Mouse (Mus musculus): ENCODE results near the gene Rnase13. TPM values are rescaled to one million over a fixed set of nuclear protein-coding genes. Genes with fewer than 3 reads are reported as not detected.

Rnase13 gene
- total and polyA plus RNA-seq, 2 experiments from 2014 or later = not detected

DNA sequence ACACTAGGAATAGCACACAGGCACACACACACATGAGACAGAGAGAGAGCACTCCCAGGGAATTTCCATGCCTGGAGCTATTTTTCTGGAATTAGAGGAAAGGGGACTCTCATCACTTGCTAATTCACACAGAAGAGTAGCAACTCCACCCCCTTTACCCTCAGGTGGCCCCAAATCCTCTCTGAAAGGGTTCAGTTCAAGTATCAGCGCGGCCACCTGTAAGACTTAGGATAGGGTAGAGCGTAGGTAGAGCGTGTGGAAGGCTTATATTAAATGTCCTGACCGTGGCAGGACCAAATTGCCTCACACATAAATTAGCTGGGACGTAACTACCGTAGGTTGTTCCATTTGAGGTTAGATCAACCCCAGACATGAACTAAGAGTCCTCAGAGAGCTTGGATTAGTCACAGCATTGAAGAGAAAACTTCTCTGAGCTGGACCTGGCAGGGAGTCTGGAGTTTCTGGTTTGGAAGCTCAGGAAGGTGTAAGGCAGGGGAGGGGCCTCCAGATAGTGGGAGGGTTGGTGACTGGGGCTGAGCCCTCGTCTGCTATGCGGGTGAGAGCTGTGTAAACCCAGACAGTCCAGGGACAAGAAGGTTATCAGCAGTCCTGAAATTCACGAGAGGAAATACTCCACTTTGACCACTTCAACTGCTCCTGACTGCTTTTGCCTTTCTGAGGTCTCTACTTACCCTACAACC is 29.3 kb downstream of the Rnase13 start:
- ATAC-seq (ENCODE audit: low FRiP score) = no peak
- Histone ChIP-seq H3K4me2 (ENCODE audit: low read depth, low read length, poor library complexity, severe bottlenecking) (no peak overlapping the region), H3K27ac (ENCODE audit: low read depth, low read length) (no peak overlapping the region), H3K9ac (replicated peaks; ENCODE audit: low read length, poor library complexity, severe bottlenecking) (no peak overlapping the region), H3K4me3 (ENCODE audit: low read depth, low read length) (no peak overlapping the region), H3K4me1 (ENCODE audit: insufficient read depth, low read length) (no peaks in the 10 kb centered on the region), H3K36me3 (ENCODE audit: insufficient read depth, low read length) (peaks cover 42% of the 10 kb centered on the region), H3K9me3 (ENCODE audit: low read length) (no peaks in the 10 kb centered on the region), H3K27me3 (ENCODE audit: insufficient read depth, low read length) (no peaks in the 10 kb centered on the region)
- 28% methylated on average over 10 of the region's 10 CpGs for WGBS
- TF ChIP-seq CTCF (IDR thresholded peaks at IDR 0.05) = no peak
- DNase-seq (ENCODE audit: low spot score) = no peak

- Histone ChIP-seq H3K27me3 (ENCODE audit: insufficient read depth, low read length) (no peaks in the 10 kb centered on the region), H3K27ac (ENCODE audit: low read depth, low read length) (no peak within 1 kb of the TSS), H3K36me3 (ENCODE audit: insufficient read depth, low read length) (peaks cover 43% of the 10 kb centered on the region), H3K4me3 (ENCODE audit: low read depth, low read length) (no peak within 1 kb of the TSS), H3K9ac (replicated peaks; ENCODE audit: low read length, poor library complexity, severe bottlenecking) (no peak within 1 kb of the TSS), H3K9me3 (ENCODE audit: low read length) (no peaks in the 10 kb centered on the region), H3K4me2 (ENCODE audit: low read depth, low read length, poor library complexity, severe bottlenecking) (no peak within 1 kb of the TSS), H3K4me1 (ENCODE audit: insufficient read depth, low read length) (no peaks in the 10 kb centered on the region)
- DNase-seq (ENCODE audit: low spot score) (no peak), ATAC-seq (ENCODE audit: low FRiP score) (no peak)
- 93% methylated on average over 8 of the region's 9 CpGs for WGBS
- TF ChIP-seq CTCF (IDR thresholded peaks at IDR 0.05) = no peak
Observed at GRCm38 (mm10) chr14:51892191-51892939, 30.2 kb downstream of the Rnase13 start, which contains the start of gene Slc39a2. Slc39a2 (plus strand) TSS chr14:51892889.

DNA sequence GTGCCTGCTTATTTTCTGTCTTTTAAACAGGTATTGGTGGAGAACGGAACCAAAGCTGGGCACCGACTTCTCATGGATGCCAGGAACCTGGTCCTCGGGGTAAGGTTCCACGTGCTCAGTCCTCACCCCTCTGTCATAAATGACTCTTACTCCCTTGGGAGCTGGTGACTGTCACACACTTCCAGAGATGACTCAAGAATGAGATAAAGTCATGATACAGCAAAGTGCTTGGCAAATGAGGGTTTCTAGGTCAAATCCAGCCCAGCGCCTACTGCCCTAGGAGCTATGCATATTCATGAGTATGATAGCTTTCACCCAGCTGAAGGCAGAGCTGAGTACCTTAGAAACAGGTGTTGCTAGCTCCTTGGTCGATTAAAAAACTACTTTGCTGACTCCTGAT is 32.7 kb downstream of the Rnase13 start:
- peaks cover 9% of the 10 kb centered on the region; the same call in 1 of the 2 replicates for H3K4me1 ChIP-seq (ENCODE audit: insufficient read depth, low read length)
- DNase-seq (ENCODE audit: low spot score) = no peak
- 91% methylated on average over 6 of the region's 6 CpGs for WGBS
- ATAC-seq (ENCODE audit: low FRiP score) = no peak
- H3K4me2 ChIP-seq (ENCODE audit: low read depth, low read length, poor library complexity, severe bottlenecking) = no peak overlapping the region
- no peak overlapping the region for H3K9ac ChIP-seq (replicated peaks; ENCODE audit: low read length, poor library complexity, severe bottlenecking)
- H3K4me3 ChIP-seq (ENCODE audit: low read depth, low read length) = no peak overlapping the region
- peaks cover 43% of the 10 kb centered on the region for H3K36me3 ChIP-seq (ENCODE audit: insufficient read depth, low read length)
- no peaks in the 10 kb centered on the region for H3K27me3 ChIP-seq (ENCODE audit: insufficient read depth, low read length)
- TF ChIP-seq CTCF (IDR thresholded peaks at IDR 0.05) = no peak
- H3K9me3 ChIP-seq (ENCODE audit: low read length) = no peaks in the 10 kb centered on the region
- H3K27ac ChIP-seq (ENCODE audit: low read depth, low read length) = no peak overlapping the region

DNA sequence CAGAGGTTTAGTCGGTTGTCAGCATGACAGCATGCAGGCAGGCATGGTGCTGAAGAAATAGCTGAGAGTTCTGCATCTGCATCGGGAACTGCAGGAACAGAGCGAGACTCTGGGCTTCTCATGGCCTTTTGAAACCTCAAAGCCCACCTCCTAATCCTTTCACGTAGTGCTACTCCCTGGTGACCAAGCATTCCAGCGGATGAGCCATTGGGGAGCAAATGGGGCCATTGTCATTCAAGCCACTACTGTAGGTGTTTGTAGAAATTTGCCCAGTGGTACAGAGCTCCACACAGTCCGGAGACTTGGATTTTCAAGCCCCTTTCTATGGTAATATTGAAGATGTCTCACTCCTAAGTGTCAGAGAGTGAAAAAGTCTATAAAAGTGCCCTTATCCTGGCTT is 36.5 kb downstream of the Rnase13 start:
- WGBS = 37% methylated on average over 6 of the region's 6 CpGs
- peaks cover 9% of the 10 kb centered on the region; the same call in 1 of the 2 replicates for H3K4me1 ChIP-seq (ENCODE audit: insufficient read depth, low read length)
- peaks cover 30% of the 10 kb centered on the region for H3K36me3 ChIP-seq (ENCODE audit: insufficient read depth, low read length)
- ATAC-seq (ENCODE audit: low FRiP score) = no peak
- H3K4me3 ChIP-seq (ENCODE audit: low read depth, low read length) = peak overlapping the region; percentile 65
- no peaks in the 10 kb centered on the region for H3K9me3 ChIP-seq (ENCODE audit: low read length)
- TF ChIP-seq CTCF (IDR thresholded peaks at IDR 0.05) = no peak
- no peak overlapping the region for H3K27ac ChIP-seq (ENCODE audit: low read depth, low read length)
- H3K9ac ChIP-seq (replicated peaks; ENCODE audit: low read length, poor library complexity, severe bottlenecking) = no peak overlapping the region
- no peak for DNase-seq (ENCODE audit: low spot score)
- no peaks in the 10 kb centered on the region for H3K27me3 ChIP-seq (ENCODE audit: insufficient read depth, low read length)
- peak overlapping the region; percentile 78 for H3K4me2 ChIP-seq (ENCODE audit: low read depth, low read length, poor library complexity, severe bottlenecking)

DNA sequence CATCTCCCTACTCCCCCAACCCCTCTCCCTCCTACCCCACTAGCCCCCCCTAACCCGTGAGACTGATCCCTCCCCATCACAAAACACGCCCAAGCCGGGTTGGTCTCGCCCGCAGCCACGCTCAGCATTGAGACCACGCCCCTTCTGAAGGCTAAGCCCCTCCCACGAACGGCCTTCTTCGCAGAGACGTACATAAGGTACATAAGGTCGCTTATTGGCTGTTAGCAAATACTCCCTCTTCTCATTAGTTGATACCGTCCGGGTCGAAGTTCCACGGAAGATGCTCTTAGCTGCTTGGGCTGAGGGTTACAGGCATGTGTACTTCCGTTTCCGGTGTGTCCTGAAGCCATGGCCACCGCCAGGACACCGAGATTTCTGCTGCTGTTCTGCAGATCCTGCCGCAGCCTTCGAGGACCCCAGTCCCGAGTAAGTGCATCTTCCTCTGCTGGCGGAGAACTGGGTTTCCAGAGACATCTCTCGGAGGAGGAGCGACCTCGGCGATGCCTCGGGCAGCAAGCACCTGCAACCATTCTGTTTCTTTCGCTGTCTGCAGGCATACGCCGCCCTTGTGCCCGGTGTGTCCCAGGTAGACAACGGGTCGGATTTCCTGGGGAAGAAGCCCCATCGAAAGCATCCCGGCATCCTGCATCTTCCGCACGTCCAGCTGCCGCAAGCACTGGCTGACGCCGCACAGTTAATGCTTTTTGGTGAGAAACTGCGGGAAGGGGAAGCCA is 37.8 kb downstream of the Rnase13 start, which contains the start of gene Mettl17:
Gene Mettl17, plus strand, starts transcription at position 245 of the 734 bp plus-strand sequence.
- Histone ChIP-seq H3K9ac (replicated peaks; ENCODE audit: low read length, poor library complexity, severe bottlenecking) (peak within 1 kb of the TSS; percentile 75), H3K27ac (ENCODE audit: low read depth, low read length) (peak within 1 kb of the TSS; percentile 73), H3K36me3 (ENCODE audit: insufficient read depth, low read length) (peaks cover 20% of the 10 kb centered on the region), H3K9me3 (ENCODE audit: low read length) (no peaks in the 10 kb centered on the region), H3K4me2 (ENCODE audit: low read depth, low read length, poor library complexity, severe bottlenecking) (peak within 1 kb of the TSS; percentile 78), H3K27me3 (ENCODE audit: insufficient read depth, low read length) (no peaks in the 10 kb centered on the region), H3K4me1 (ENCODE audit: insufficient read depth, low read length) (peaks cover 9% of the 10 kb centered on the region; the same call in 1 of the 2 replicates), H3K4me3 (ENCODE audit: low read depth, low read length) (peak within 1 kb of the TSS; percentile 65)
- DNase-seq (ENCODE audit: low spot score) (peak; percentile 98), ATAC-seq (ENCODE audit: low FRiP score) (peak; percentile 98)
- peak; percentile 44 for TF ChIP-seq CTCF (IDR thresholded peaks at IDR 0.05)
- under 1% methylated on average over 41 of the region's 43 CpGs for WGBS

Data from midbrain, postnatal 0 days (tissue).